ENCODE assay signal across 15 mouse cellular contexts in the genomic region with DNA sequence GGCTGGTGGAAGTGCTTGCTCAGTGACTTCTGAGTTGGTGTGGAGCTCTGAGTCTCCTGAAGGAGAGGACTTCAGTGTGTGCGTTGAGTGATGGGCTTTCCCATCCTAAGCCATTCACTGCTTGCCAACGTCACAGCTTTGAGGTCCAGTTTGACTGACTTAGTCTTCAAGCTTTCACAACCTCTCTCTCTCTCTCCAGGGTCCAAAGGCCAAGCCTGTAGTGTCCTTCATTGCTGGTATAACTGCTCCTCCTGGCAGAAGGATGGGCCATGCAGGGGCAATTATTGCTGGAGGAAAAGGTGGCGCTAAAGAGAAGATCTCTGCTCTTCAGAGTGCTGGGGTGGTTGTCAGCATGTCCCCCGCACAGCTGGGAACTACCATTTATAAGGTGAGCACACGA.
"Had no signal": no experiment of that assay in that cellular context is flagged by ENCODE, and none has a peak within 500 bp of the region (broad histone marks: within the 10 kb centered on the region; RNA-seq: fewer than 3 reads in every experiment).

No protein-coding gene starts in this region.

- H3K27me3 ChIP-seq: liver, embryonic 12.5 days; liver, embryonic 15.5 days; lung, embryonic 15.5 days; megakaryocyte, embryonic 14.5 days; midbrain, embryonic 13.5 days had no signal

- H3K9ac ChIP-seq: liver, embryonic 12.5 days; liver, embryonic 15.5 days; lung, embryonic 15.5 days; midbrain, embryonic 13.5 days had no signal

- H3K27ac ChIP-seq: kidney, postnatal 0 days; left cerebral cortex, adult 2 months; liver, embryonic 12.5 days; liver, embryonic 15.5 days; lung, embryonic 15.5 days; midbrain, embryonic 10.5 days; midbrain, embryonic 13.5 days had no signal

- ATAC-seq: inflammation-experienced regulatory T-cells, adult 6 months; liver, embryonic 12.5 days; midbrain, embryonic 13.5 days had no signal

- H3K9me3 ChIP-seq: liver, embryonic 12.5 days; liver, embryonic 15.5 days; lung, embryonic 15.5 days; midbrain, embryonic 10.5 days; midbrain, embryonic 13.5 days had no signal

- H3K4me3 ChIP-seq: left cerebral cortex, adult 2 months; liver, embryonic 12.5 days; liver, embryonic 15.5 days; lung, embryonic 15.5 days; megakaryocyte, embryonic 14.5 days; midbrain, embryonic 10.5 days; midbrain, embryonic 13.5 days had no signal

- DNase-seq: kidney, adult 8-10 months; layer of hippocampus, postnatal 36 days; lung, adult 18-20 months; lung, postnatal 10 days; lung, postnatal 36 days; thymus, postnatal 25 days had no signal

- H3K4me2 ChIP-seq: liver, embryonic 12.5 days; liver, embryonic 15.5 days; lung, embryonic 15.5 days; midbrain, embryonic 13.5 days had no signal

- H3K4me1 ChIP-seq: liver, embryonic 12.5 days; liver, embryonic 15.5 days; lung, embryonic 15.5 days; megakaryocyte, embryonic 14.5 days; midbrain, embryonic 10.5 days; midbrain, embryonic 13.5 days had no signal
